Mouse (Mus musculus): ENCODE measurements around the gene Gls2.
"Not testable (repeated sequence)": the region's sequence is repeated elsewhere in the genome, so short reads cannot be mapped to it uniquely, and the experiment has no call there.

Gls2 gene

GRCm38 (mm10) chr10:128194024-128194550 lies at the start of gene Gls2:
Gls2 (plus strand) TSS chr10:128194457.
- peak; percentile 97 for DNase-seq

- DNase-seq = no peak
These were observed 49.3 kb upstream of the Gls2 start for GRCm38 (mm10) chr10:128144961-128145360.

- no peak for DNase-seq
These were observed 45.4 kb upstream of the Gls2 start for GRCm38 (mm10) chr10:128148789-128149365.

GRCm38 (mm10) chr10:128149592-128149991 lies 44.7 kb upstream of the Gls2 start:
- no peak for DNase-seq

- no peak for DNase-seq
These were observed 43.3 kb upstream of the Gls2 start for GRCm38 (mm10) chr10:128150941-128151340.

GRCm38 (mm10) chr10:128153978-128154377 lies 40.3 kb upstream of the Gls2 start:
- DNase-seq = no peak

- not testable (repeated sequence) for DNase-seq
These were observed 28.5 kb upstream of the Gls2 start for GRCm38 (mm10) chr10:128165726-128166125.

GRCm38 (mm10) chr10:128167091-128167490 lies 27.2 kb upstream of the Gls2 start:
- DNase-seq = no peak

- DNase-seq = not testable (repeated sequence)
These were observed 22.9 kb upstream of the Gls2 start for GRCm38 (mm10) chr10:128171348-128171747.

- no peak for DNase-seq
These were observed 19.0 kb upstream of the Gls2 start for GRCm38 (mm10) chr10:128175302-128175701.

- peak; percentile 19 for DNase-seq
These were observed 18.1 kb upstream of the Gls2 start for GRCm38 (mm10) chr10:128175996-128176755.

- DNase-seq = no peak
These were observed 16.9 kb upstream of the Gls2 start for GRCm38 (mm10) chr10:128177316-128177715.

- DNase-seq = no peak
These were observed 14.3 kb upstream of the Gls2 start, which contains the start of gene Rbms2 for GRCm38 (mm10) chr10:128179989-128180388. Rbms2 (minus strand) TSS chr10:128180297.

- DNase-seq = no peak
These were observed 10.0 kb upstream of the Gls2 start for GRCm38 (mm10) chr10:128184296-128184695.

- no peak for DNase-seq
These were observed 8.8 kb upstream of the Gls2 start for GRCm38 (mm10) chr10:128185277-128185940.

GRCm38 (mm10) chr10:128185959-128186358 lies 8.3 kb upstream of the Gls2 start:
- DNase-seq = peak; percentile 43

GRCm38 (mm10) chr10:128187181-128187605 lies 7.1 kb upstream of the Gls2 start:
- no peak for DNase-seq

GRCm38 (mm10) chr10:128188242-128188877 lies 5.9 kb upstream of the Gls2 start:
- DNase-seq = peak; percentile 64

- no peak for DNase-seq
These were observed 2.8 kb upstream of the Gls2 start for GRCm38 (mm10) chr10:128191472-128191871.

GRCm38 (mm10) chr10:128192030-128192766 lies 2.1 kb upstream of the Gls2 start:
- DNase-seq = not testable (repeated sequence)

GRCm38 (mm10) chr10:128193113-128193512 lies 1.1 kb upstream of the Gls2 start:
- DNase-seq = no peak

Measured in right cerebral cortex, postnatal 25 days (tissue).